Mouse (Mus musculus) CH12.LX (cell line): ENCODE measurements around the gene Pbx3.

Source experiments
- RAD21 ChIP-seq: IDR thresholded peaks from 2 replicates; pipeline ENCODE4 v1.6.1; 2011; ENCODE audit warnings: low read depth, mild to moderate bottlenecking, low read length, improper control_type of control experiment, moderate library complexity
- RCOR1 ChIP-seq: conservative IDR thresholded peaks from 2 replicates; pipeline ENCODE4 v1.6.1; 2012; ENCODE audit warnings: low read depth, mild to moderate bottlenecking, inconsistent platforms, low read length, improper control_type of control experiment
- USF2 ChIP-seq: conservative IDR thresholded peaks from 2 replicates; pipeline ENCODE4 v1.6.1; 2011; ENCODE audit warnings: low read depth, low read length, improper control_type of control experiment

GRCm38 (mm10) chr2:34399535-34399934, 26.6 kb upstream of the Pbx3 start:
- TF ChIP-seq USF2: no peak
- no peak for TF ChIP-seq RCOR1
- TF ChIP-seq RAD21: no peak
